Mouse (Mus musculus) spleen, adult 2 months (tissue): Measurements from ENCODE around the gene Fen1.

Source experiments
- CTCF ChIP-seq: fragments of 200-500 bp; IDR thresholded peaks from 2 replicates; pipeline ENCODE4 v1.5.1; 2011; ENCODE audit warnings: mild to moderate bottlenecking, inconsistent platforms; ENCODE audit not compliant: insufficient read depth, insufficient read length, insufficient replicate concordance; ENCODE audit errors: extremely low read depth
- POLR2A ChIP-seq: fragments of 200-500 bp; IDR thresholded peaks from 2 replicates; pipeline ENCODE4 v1.6.1; 2011; ENCODE audit warnings: low read depth, low read length, inconsistent platforms

DNA sequence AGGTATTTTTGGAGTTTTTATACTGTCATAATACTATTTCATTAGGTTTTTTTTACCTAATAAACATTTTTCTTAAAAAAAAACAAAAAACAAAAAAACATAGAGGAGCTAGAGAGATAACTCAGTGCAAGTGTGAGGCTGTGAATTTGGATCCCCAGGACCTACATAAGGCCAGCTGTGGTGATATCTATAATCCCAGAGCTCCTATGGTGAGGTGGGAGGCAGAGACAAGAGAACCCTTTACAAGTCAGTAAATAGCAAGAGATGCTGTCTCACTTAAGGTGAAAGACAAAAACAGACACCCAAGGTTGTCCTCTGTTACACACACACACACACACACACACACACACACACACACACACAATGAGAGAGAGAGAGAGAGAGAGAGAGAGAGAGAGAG, 34.8 kb downstream of the Fen1 start:
- TF ChIP-seq POLR2A (no peak), CTCF (no peak)
